ENCODE assay signal across 29 mouse cellular contexts in the genomic region with DNA sequence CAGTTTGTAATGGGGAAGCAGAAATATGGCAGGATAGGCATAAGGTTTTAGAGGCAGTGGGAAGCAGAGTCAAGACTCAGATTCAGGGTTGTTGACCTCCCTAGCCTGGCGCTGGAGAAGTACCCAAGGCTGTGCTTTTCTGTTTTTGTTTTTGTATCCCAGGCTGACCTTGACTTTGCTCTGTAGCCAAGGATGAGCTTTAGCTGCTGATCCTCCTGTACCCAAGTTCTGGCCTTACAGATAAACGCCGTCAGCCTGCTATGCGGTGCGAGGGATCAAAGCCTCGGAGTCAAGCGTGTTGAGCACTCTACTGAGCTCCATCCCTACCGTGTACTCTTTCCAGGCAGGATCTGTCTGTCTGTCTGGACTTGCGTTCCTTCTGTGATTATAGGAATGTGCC. TPM values are rescaled to one million over a fixed set of nuclear protein-coding genes. Genes with fewer than 3 reads are reported as not detected.
DNase-seq lines count a peak whose midpoint lies in the region.
"Had no signal": no experiment of that assay in that cellular context is flagged by ENCODE, and none has a peak within 500 bp of the region (broad histone marks: within the 10 kb centered on the region; RNA-seq: fewer than 3 reads in every experiment).

No protein-coding gene starts in this region.

- peak; percentile 53 to 77 for DNase-seq in adrenal gland, adult (ENCODE audit: inconsistent age in 2 of 2, low spot score in 1 of 2)
- DNase-seq in adrenal gland, postnatal 4 days (ENCODE audit: low spot score in 2 of 2), result no peak
- DNase-seq in adrenal gland, adult 2 months, result peak; percentile 61
- DNase-seq in adrenal gland, postnatal 14 days, result peak; percentile 12
- DNase-seq in embryo, embryonic 10.5 days (ENCODE audit: low spot score), result no peak
- no peak for DNase-seq in spleen, postnatal 14 days (ENCODE audit: low spot score in 2 of 2)
- DNase-seq: cerebellum, adult 11 months; cerebellum, adult 8-10 months; cerebellum, postnatal 10 days; cerebellum, postnatal 36 days; forebrain, postnatal 0 days; gastrocnemius, adult 2 months; gastrocnemius, postnatal 14 days; heart, adult 11 months had no signal

RNA-seq across cellular contexts. Expression of gene 2700049A03Rik, which starts 12.2 kb away (rescaled TPM):
- 10 to 100 TPM; 13.3 to 15.1 TPM for total RNA-seq in adrenal gland, postnatal 4 days (2021)
- total RNA-seq in adrenal gland, adult 2 months (2021), result 1 to 10 TPM; 8.3 to 8.7 TPM
- polyA plus RNA-seq in adrenal gland, adult 2 months (2012; rRNA removed), result 2.4 and 2.7 TPM in 2 replicates
- total RNA-seq in adrenal gland, postnatal 14 days (2021), result 8.7 and 9.1 TPM in 2 replicates

RNA-seq across cellular contexts. Expression of gene Timm9, which starts 12.3 kb away (rescaled TPM):
- 10 to 100 TPM; 53.4 to 55.1 TPM for total RNA-seq in adrenal gland, postnatal 4 days (2021)
- 10 to 100 TPM; 44.1 to 52.0 TPM for total RNA-seq in adrenal gland, adult 2 months (2021)
- 10.7 and 11.0 TPM in 2 replicates for polyA plus RNA-seq in adrenal gland, adult 2 months (2012; rRNA removed)
- total RNA-seq in adrenal gland, postnatal 14 days (2021), result 68.7 and 72.3 TPM in 2 replicates

RNA-seq across cellular contexts. Expression of gene Tomm20l, which starts 37.6 kb away (rescaled TPM):
- 1 to 10 TPM; 5.3 to 7.3 TPM for total RNA-seq in adrenal gland, postnatal 4 days (2021)
- 1 to 10 TPM; 7.5 to 7.6 TPM for total RNA-seq in adrenal gland, adult 2 months (2021)
- polyA plus RNA-seq in adrenal gland, adult 2 months (2012; rRNA removed), result 0.30 and 0.82 TPM in 2 replicates
- total RNA-seq in adrenal gland, postnatal 14 days (2021), result 3.7 and 6.9 TPM in 2 replicates
- total RNA-seq: ES-E14; forebrain, postnatal 0 days; gastrocnemius, adult 2 months; gastrocnemius, postnatal 14 days; gastrocnemius, postnatal 4 days; hematopoietic stem cell, adult 5-6 weeks had no signal
- polyA plus RNA-seq: activated CD4-positive, CD25-positive, alpha-beta regulatory T cell, adult 4 months; cortical plate, adult 2 months; embryonic facial prominence, embryonic 12.5 days; forebrain, embryonic 11.5 days; forebrain, embryonic 14.5 days; forebrain, postnatal 0 days; frontal cortex, adult 2 months; heart, embryonic 14.5 days; heart, postnatal 0 days; hindbrain, embryonic 12.5 days; hindbrain, embryonic 15.5 days; intestine, embryonic 14.5 days; intestine, postnatal 0 days had no signal

Comparison
In these comparisons a context has a peak if more than half of its experiments do, and no peak if none do; other contexts are left out.
1. DNase-seq: peak in adrenal gland, adult (2 of 2), adrenal gland, adult 2 months (single experiment) and adrenal gland, postnatal 14 days (single experiment); none in adrenal gland, postnatal 4 days (0 of 2), embryo, embryonic 10.5 days (single experiment) and spleen, postnatal 14 days (0 of 2).